Mouse (Mus musculus): ENCODE results near the gene Tpsg1.

Gene Tpsg1

DNA sequence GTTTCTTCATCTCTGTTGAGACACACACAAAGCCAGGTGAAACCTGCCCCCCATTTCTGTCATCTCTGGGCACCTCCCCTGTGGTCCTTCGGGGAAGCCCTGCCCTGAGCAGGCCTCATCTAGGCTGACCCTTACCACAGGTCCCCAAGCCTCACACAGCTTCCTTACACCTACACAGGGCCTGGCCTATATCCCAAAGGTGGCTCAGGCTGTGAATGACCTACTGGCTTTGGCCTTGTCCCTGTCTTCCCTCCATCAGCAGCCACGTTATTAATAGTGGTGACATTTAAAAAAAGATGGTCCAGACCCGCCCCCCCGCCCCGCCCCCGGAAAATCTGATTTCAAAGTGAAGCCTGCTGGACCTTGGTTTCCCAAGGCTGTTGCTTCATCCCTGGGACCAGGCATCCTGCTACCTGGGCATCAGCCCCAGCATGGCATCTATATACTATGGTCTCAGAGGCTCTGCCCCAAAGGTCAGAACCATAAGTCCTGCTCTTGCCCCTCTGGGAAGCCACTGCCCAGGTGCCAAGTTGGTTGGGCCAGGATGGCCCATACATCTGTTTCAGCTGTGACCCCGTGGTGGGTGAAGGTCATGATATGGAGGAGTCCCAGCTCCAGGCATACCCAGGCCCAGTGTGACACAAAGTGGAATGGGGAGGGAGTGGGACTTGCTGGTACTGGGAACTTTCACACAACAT, 39.4 kb downstream of the Tpsg1 start:
- DNase-seq (ENCODE audit: low spot score in 2 of 2), result no peak

DNA sequence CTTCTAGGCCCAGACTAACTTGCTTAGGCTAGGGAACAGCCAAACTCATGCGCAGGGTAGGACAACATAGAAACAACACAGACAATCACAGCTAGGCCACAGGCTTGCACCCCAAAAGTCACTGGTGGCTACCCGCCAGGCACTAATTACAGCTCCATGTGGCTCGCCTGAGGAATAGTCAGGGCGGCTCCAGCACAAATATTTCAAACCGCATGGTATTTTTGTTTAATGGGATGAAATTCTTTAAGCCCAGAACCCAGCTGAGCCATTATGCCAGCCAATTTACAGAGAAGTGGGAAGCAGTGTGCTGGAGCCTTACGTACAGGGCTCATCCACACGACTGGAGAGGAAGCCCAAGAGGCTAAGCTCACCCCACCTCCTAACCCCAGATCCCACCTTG, 40.5 kb downstream of the Tpsg1 start:
- DNase-seq (ENCODE audit: low spot score in 2 of 2), result no peak

DNA sequence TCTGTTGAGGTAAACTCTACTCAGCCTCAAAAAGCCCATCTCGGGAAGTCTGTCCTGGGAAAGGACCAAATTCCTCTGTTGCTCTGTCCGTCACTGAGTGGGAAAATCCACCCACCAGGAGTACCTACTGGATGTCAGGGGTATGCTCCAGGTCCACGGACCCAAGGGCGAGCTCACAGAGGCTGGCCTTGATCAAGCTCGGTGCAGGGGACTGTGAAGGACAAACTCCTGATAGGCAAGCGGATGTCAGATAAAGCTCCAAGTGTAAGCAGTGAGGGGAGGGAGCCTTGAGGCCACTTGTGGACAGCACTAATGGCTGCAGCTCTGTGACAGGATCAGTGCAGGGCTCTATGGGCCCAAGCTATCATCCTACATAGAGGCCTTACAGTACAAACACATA, 41.1 kb downstream of the Tpsg1 start:
- DNase-seq (ENCODE audit: low spot score in 2 of 2), result no peak

DNA sequence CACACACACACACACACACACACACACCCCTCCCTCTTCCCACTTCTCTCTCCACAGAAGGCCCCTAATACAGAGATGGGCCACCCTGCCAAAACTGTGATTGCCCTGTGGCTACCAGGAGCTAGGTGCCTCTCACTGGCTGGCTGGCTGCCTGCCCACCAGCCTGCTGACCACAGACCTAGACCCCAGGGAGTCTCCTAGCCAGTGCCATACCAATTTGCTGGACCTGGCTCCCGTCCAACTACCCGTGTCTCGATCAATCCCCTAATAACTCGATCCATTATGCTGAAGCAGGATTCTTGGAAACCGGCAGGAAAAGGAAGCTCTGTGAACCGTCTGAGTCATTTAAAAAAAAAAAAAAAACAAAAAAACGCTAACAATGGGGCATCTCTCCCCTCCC, 41.7 kb downstream of the Tpsg1 start:
- DNase-seq (ENCODE audit: low spot score in 2 of 2), result no peak

DNA sequence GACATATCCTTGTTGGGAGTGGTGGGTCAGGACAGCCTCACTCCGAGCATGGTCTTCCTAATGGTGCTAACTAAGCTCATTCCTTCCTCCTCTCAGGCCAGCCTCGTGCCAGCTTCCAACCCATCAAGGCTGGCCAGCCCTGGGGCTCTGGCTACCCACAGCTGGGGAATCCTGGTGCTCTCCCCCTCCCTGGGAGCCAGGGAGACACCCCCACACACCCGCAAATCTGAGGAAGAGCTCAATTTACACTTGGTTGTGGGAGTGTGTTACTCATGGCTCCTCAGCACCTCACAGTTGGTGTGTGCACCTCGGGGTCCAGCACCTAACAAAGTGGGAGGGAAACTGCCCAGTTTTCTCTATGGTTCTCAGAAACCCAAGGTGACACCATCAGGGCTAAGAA, 42.2 kb downstream of the Tpsg1 start:
- DNase-seq (ENCODE audit: low spot score in 2 of 2), result no peak

DNA sequence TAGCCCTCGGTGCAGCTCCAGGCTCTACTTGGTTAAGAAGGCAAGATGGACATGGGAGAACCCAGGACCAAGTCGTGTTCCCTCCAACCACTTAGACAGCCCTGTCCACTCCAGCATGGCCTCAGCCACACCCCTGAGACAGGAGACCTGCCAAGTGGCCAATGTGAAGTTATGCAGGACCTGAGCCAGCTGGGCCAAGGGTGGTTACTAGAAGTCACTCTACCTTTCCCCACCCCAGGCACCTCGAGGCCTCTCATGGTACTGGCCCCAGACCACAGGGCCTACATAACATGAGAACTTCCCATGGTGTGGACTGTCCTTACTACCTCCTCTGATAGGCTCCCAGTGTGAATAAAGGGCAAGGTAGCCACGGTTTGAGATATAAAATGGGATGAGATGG, 45.1 kb downstream of the Tpsg1 start:
- no peak for DNase-seq (ENCODE audit: low spot score in 2 of 2)

DNA sequence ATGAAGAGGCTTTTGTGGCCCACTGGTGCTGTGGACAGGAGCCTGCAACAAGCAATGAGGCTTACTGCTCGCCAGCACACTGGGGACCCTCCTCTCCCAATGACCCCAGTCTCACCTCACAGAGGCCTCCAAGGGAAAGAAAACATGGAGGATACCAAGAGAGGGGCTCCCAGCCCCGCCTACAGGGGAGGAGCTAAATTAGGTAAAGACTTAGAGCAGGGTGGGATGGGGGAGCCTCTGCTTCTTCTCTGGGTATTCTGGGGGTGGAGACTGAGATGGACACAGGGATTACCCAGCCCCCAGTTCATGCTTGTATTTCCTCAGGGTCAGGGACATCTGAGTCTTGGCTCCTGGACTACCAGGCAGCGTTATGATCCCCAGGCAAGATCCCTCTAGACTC, 45.8 kb downstream of the Tpsg1 start:
- no peak for DNase-seq (ENCODE audit: low spot score in 2 of 2)

DNA sequence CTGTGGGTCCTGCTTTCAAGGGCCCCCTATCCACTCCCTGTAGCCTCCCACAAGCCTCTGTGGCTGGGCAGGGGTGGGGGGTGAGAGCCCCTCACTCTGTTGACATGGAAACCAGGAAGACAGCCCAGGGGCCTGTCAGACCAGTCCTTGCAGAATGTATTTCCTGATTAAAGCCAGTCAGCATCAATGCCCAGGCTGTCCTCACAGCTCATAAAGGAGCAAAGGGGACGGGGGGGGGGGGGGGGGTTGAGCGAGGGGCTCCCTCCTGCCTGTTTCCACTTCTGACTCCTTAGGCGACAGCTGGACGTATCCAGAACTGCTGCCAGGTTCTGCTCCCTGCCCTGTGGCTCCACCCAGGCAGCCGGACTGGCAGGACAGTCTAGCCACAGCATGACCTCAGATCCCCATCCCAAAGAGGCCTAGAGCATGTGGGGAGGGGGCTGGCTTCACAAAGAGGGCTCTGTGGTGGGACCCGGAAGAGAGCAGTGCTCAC, 46.4 kb downstream of the Tpsg1 start:
- DNase-seq (ENCODE audit: low spot score in 2 of 2), result no peak

DNA sequence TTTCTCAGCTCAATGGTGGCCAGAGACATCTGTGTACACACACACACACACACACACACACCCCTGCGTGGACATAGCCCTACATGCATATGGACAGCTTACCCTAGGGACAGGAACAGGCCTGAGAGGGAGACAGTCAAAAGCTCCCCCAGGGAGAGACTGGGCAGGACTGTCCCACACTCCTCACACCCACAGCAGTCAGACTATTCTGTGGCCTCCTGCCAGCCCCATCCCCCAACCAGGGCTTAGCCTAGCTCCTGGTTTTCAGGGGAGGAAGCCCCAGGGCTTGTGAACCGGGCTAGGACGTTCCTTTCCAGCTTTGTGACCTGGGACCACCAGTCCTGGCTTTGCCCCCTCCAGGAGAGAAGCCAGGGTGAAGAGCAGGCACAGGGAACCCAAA, 47.1 kb downstream of the Tpsg1 start:
- DNase-seq (ENCODE audit: low spot score in 2 of 2), result no peak

DNA sequence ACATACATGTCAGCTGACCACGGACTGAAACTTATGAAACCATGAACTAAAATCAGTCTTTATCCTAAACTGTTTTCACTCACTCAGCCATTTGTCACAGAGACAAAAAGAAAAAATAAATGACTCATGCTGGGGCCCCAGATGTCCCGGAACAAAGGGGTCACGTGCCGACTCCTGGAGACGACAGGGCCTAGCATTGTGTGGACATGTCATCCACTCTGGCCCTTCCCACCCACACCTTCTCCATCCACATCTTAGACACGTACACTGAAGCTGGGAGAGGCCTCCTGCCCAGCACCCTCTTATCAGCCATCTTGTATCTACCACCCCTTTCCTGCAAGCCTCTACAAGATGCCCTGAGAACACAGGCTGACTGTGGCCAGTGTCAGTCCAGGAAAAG, 48.9 kb downstream of the Tpsg1 start:
- no peak for DNase-seq (ENCODE audit: low spot score in 2 of 2)

DNA sequence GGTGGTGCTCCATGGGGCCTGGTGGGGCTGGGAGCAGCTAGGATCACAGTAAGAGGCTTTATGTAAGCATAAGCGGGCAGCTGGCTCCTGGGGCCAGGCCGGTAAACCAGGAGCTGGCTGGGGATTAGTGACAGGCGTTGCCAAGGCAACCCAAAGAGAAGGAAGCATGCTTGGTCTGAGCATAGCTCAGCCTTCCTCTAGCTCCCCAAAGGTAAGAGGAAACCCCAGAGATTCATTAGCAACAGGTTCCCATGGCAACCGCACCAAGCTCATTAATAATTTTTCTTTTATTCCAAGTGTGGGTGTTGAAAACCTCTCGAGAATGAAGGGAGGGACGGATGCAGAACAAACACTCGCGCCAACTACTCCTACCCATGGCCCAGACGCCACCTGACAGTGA, 49.9 kb downstream of the Tpsg1 start:
- DNase-seq (ENCODE audit: low spot score in 2 of 2), result no peak

DNA sequence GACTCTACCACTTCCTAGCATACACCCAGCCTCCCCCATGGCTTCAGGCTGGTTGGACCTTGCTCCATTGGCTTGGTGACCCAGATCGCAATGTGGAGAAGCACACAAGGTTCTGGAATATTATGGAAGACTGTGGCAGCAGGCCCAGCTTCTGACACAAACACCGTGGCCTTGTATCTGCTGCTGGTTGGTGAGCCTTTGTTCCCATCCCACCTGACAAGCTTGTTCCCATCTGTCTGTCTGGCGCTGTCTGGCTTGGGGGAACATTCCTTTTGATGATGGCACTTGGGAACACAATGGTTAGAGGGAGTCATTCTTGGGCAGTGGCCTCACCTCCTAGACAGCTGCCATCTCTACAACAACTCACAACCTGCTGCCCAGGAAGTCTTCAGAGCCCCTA, 51.9 kb downstream of the Tpsg1 start:
- DNase-seq (ENCODE audit: low spot score in 2 of 2), result no peak
